Mouse (Mus musculus) myocyte (in vitro differentiated cells): ENCODE results near the gene Dennd5a.
A peak's percentile ranks its signal among the peaks of the same experiment; 100 is the strongest.

Experiments
- E2F4 ChIP-seq: IDR thresholded peaks from one replicate; pipeline ENCODE4 v1.6.1; 2011; ENCODE audit warnings: mild to moderate bottlenecking, control low read depth, moderate library complexity; ENCODE audit not compliant: insufficient read depth
- MAX ChIP-seq: IDR thresholded peaks from one replicate; pipeline ENCODE4 v1.6.1; 2011; ENCODE audit warnings: low read depth, mild to moderate bottlenecking, control low read depth
- MYOD1 ChIP-seq, 3 experiments: IDR thresholded peaks; one replicate each; pipeline ENCODE4 v1.6.1; 2011; ENCODE audit warnings: control low read depth in 2 of 3, low read depth in 2 of 3, mild to moderate bottlenecking in 2 of 3, moderate library complexity in 1 of 3; ENCODE audit not compliant: insufficient read length in 2 of 3, control insufficient read depth in 1 of 3
- POLR2A ChIP-seq: IDR thresholded peaks from one replicate; pipeline ENCODE4 v1.6.1; 2011; ENCODE audit warnings: low read depth, mild to moderate bottlenecking, control low read depth, moderate library complexity; ENCODE audit not compliant: insufficient read length
- POLR2AphosphoS2 ChIP-seq: IDR thresholded peaks from one replicate; pipeline ENCODE4 v1.6.1; 2011; ENCODE audit warnings: low read depth, control low read depth; ENCODE audit not compliant: insufficient read length
- SRF ChIP-seq: IDR thresholded peaks from one replicate; pipeline ENCODE4 v1.6.1; 2011; ENCODE audit warnings: low read depth; ENCODE audit not compliant: control insufficient read depth, insufficient read length
- TCF12 ChIP-seq: IDR thresholded peaks from one replicate; pipeline ENCODE4 v1.6.1; 2011; ENCODE audit warnings: mild to moderate bottlenecking, control low read depth; ENCODE audit not compliant: poor library complexity, insufficient read depth, severe bottlenecking
- TCF3 ChIP-seq: IDR thresholded peaks from one replicate; pipeline ENCODE4 v1.6.1; 2011; ENCODE audit warnings: low read depth, control low read depth; ENCODE audit not compliant: insufficient read length
- USF1 ChIP-seq: IDR thresholded peaks from one replicate; pipeline ENCODE4 v1.6.1; 2011; ENCODE audit warnings: low read depth, mild to moderate bottlenecking, control low read depth, moderate library complexity

- no peak for TF ChIP-seq TCF3
- no peak for TF ChIP-seq E2F4
- no peak for TF ChIP-seq POLR2A
- no peak for TF ChIP-seq USF1
- TF ChIP-seq POLR2AphosphoS2 = no peak
- TF ChIP-seq SRF = peak; percentile 85
- TF ChIP-seq MYOD1 (IDR thresholded peaks at IDR 0.05; ENCODE audit: control insufficient read depth in 1 of 3, insufficient read length in 2 of 3, low read depth in 2 of 3) = peak in 2 of 3 experiments; percentile 6 to 23
- peak; percentile 52 for TF ChIP-seq TCF12
- TF ChIP-seq MAX = no peak
Observed at GRCm38 (mm10) chr7:109993157-109993959, 33.1 kb upstream of the Dennd5a start.
